Mouse (Mus musculus) adrenal gland, postnatal 36 days (tissue): ENCODE measurements at regions not wholly inside any gene's neighbourhood (a gene's known extent, or its start where the extent isn't known, plus 50 kb on each side); places are given as distances from the start of the nearest gene placed in this dataset.
A peak's percentile ranks its signal among the peaks of the same experiment; 100 is the strongest.

ENCODE experiments used
- DNase-seq, 2 experiments: peaks; one replicate each; pipeline ENCODE4 v3.0.0; 2021; ENCODE audit warnings: mixed read lengths in 1 of 2

DNA sequence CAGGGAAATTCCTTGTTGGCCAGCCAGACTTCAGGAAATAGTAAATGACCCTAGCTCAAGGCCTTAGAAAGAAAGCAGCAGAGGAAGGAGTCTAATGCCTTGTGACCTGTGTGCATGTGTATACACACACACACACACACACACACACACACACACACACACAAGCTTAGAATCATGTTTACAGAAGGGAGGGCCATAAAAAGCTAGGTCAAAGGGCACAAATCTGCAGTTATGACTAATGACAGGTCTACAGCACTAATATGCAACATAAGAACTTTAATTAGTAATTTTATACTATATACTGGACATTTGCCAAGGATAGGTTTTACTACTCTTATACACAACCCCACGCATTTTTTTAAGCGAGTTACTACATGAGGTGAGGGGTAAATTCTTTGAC is 149.4 kb downstream of the Nr2f2 start:
- no peak for DNase-seq

DNA sequence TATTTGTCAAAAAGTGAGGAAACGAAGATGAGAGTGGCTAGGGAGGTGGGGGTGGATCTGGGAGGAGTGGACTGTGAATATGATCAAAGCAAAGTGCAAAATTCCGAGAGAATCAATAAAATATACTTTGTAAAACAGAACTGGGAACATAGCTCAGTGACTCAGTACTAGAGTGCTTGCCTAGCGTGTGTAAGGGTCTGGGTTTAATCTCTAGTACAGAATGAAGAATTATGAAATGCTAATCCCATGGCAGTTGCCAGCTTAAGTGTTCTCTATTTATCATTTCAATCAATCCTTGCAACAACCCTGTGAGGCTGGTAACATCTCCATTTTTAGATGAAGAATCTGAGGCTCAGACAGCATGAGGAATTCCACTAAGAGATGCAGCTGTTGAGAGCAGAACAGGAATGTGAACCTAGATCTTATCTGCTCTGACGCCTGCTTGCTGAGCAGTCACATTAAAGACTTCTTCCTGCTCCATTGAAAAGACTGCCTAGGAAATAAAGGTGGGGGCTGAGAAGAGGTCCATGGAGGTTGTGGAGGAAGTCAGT is 152.5 kb downstream of the Nr2f2 start:
- no peak for DNase-seq

DNA sequence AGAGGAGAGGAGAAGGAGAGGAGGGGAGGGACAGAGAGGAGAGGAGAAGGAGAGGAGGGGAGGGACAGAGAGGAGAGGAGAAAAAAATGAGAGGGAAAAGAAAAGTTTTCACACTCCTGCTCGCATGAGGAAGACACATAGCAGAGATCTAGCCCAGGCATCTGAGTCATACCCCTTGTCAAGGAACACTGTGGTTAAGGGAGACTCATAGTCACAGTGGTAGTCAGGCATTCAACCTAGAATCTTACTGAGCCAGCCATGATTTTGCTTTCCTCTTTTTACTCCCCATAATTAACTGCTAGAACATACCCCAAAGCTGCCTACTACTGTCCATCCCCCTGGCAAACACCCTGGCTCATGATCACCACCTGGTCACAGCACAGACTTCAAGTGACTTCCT is 160.6 kb downstream of the Nr2f2 start:
- DNase-seq, result no peak

DNA sequence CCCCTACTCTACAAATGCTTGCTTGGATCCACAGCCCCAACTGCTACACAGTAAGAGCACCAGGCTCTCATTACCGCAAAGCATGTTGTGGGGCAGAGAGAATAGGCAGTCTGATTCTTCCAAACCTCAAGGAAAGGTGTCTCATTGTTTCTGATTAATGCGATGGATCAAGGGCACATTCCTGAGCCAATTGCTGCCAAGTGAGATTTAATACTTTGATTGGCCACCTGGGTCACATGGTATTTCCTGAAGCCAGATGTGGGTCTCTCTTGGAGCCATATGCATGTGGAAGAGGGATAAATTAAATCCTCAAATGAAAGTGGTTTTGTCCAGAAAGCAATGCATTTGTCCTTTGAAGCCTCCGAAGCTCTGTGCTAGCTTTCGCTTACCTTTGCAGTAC is 166.3 kb downstream of the Nr2f2 start:
- DNase-seq, result peak in 1 of 2 experiments; percentile 2

GRCm38 (mm10) chr7:70178956-70179355 is 187.6 kb downstream of the Nr2f2 start:
- no peak for DNase-seq

- DNase-seq, result no peak
Observed at GRCm38 (mm10) chr7:70178006-70178405, 188.5 kb downstream of the Nr2f2 start.

DNA sequence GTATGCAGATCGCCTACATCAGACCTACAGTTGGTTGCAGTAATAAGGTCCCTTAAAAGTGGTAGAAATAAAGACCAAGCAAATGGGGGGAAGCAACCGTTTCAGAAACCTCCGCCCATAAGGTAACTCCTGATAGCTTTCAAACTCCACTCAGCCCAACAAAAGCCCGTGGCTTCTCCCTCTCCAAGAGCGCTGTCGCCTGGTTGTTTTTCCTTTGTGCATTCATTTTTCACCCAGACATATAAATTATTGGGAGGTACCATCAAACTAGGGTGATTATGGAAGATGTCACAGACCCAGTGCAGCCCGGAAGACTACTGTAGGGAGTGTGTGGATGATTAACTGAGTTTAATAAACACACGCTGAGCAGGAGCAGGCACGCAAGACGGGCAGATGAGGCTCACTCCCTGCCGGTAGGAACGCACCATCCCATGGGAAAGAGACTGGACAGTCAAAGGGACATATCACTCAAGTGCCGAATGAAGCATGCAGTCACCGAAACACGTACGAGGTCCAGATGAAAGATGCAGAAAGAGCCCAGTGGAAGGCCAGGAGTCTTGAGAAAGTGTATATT is 189.8 kb downstream of the Nr2f2 start:
- DNase-seq, result no peak

DNA sequence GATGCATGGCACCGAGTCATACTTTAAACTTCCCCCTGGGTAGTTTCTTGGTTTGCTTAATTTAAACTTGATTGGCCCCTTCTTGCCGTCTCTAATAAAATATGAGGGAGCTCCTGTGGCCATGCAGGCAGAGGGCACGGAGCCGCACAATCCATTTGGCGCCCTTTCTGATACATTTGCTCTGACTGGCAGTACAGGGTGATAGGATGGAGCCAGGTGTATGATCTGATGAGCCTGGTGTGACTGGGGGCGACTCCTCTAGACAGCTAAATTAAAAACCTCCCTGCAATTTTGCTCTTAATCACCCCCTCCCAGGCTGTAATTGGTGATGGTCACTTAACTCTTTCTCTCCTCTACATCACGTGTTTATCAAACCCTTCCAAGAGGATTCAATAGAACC is 190.4 kb downstream of the Nr2f2 start:
- DNase-seq, result no peak

DNA sequence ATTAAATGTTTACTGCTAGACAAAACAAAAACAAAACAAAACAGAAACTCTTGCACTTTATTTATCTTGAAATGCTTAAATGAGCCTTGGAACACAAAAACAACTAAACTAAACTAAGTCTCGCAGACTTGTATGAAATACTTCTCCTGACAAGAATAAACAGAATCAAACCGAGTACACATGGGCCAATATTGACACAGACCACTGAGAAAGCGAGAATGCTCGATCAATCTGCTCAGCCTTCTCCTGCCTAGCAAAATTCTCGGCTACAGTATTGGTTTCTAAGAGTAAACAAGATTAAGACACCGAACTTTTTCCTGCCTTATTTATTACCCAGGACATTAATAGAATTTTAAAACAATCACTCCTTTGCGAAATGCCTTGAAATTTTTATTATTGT is 194.1 kb downstream of the Nr2f2 start:
- no peak for DNase-seq

DNA sequence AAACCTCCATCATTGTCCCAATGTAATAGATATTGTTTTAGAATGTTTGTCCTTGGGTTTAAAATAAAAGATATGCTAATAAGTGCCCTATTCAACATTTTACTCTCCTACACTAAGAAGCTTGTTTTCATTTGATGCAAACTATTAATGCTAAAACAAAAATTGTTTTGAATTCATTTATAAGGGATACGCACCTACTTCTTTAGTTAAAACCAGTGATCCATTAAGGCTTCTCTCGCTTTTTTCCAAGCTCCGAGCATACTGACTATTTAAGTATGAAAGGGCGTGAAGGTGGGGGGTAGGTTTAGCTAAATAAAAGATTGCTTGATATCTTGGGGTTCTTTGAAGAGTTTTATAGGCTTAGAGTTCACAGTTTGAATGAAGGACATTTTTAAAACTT is 195.1 kb downstream of the Nr2f2 start:
- DNase-seq, result no peak

GRCm38 (mm10) chr7:70168080-70168479 is 198.5 kb downstream of the Nr2f2 start:
- DNase-seq, result no peak

DNA sequence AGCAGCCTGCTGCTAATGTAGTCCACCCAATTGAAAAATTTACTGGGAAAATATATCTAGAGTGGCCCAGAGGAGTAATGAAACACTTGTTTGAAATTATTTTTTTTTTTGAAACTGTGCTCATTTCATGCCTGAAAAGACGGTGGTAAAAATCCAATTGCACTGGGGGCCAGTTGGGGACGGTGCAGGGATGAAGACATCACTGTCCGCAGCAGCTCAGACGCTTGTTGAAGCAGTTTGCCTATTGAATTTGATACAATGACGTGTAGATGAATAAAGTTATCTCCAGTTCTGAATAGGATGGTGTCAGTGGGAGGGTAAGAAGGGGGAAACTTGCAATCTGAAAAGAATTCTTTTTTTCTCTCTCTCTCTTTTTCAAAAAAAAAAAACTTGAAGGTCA is 200.5 kb downstream of the Nr2f2 start:
- no peak for DNase-seq

- no peak for DNase-seq
Observed at GRCm38 (mm10) chr7:70165501-70165900, 201.0 kb downstream of the Nr2f2 start.

DNA sequence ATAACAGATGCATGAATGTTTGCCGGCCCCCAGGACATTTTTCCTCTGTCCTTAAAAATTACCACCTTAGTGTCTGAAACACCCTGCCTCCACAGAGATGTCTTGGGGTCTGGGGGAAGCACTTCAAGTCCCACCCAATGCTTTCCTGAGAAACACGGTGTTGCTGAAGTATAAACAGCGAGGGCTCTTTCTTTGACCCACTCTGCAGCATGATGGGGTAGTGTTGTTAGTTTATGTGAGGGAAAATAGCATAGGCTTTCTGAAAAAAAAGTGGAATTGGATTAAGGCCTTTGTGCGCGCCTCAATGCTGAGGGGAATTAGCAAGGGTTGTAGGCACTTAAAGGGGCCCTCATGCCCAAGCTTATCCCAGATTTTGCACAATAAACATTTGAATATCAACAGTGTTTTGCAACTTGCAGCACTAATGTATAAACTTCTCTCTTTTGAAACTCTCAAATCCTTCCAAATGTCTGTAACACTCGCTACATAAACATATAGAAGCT is 201.8 kb downstream of the Nr2f2 start:
- DNase-seq, result no peak

- no peak for DNase-seq
Observed at GRCm38 (mm10) chr7:70158531-70158930, 208.0 kb downstream of the Nr2f2 start.

GRCm38 (mm10) chr7:70144726-70145271 is 221.7 kb downstream of the Nr2f2 start:
- no peak for DNase-seq

DNA sequence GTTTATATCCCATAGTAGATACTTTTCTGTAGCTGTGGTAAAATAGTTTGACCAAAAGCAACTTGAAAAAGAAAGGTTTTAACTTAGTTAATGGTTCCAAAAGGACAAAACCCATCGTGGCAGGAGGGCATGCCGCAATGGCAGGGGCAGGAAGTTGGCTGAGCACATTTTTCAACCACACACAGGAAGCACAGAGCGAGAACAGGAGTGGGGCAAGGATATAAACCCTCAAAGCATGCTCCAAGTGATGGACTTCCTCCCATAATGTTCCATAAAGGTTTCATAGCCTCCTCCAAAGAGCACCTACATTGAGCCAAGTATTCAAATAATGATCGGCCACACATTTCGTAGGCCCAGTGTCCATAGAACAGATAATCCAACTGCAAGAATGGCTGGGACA is 229.7 kb downstream of the Nr2f2 start:
- no peak for DNase-seq

DNA sequence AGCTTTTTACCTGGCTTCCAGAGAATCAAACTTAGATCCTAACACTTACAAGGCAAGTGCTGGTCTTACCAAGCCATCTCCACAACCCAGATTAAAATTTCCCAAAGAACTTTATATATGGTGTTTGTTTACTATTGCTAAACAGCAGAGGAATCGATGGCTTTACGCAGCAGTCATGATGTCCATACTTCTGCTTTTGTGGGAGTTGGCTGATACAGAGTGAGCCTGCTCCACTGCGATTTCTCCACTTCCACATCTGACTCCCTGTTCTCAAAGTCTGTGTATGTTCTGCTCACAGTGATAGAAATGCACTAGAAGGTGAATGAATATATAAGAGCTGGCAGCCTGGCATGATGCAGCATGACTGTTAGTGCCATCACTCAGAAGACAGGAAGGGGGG is 231.1 kb downstream of the Nr2f2 start:
- no peak for DNase-seq

GRCm38 (mm10) chr7:70129963-70130362 is 236.6 kb downstream of the Nr2f2 start:
- no peak for DNase-seq

DNA sequence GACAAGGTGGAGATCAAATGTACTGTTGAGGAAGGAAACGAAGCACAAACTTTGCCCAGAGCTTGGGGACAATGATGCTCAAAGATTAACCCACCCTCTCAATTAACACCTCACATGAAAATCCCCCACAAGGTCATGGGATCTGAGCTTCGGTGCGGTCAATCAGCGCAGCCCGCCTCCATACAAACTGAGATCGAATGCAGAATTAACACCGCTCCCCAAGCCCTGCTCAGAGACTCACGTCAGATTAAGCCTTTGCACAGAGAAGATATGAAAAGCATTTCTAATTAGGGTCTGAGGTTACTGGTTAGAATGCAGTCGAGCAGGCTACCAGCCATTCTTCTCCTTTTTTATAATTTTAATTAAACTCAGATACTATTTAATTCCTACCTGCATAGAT is 243.7 kb downstream of the Nr2f2 start:
- no peak for DNase-seq

- no peak for DNase-seq
Observed at GRCm38 (mm10) chr7:70119517-70119916, 247.0 kb downstream of the Nr2f2 start.

DNA sequence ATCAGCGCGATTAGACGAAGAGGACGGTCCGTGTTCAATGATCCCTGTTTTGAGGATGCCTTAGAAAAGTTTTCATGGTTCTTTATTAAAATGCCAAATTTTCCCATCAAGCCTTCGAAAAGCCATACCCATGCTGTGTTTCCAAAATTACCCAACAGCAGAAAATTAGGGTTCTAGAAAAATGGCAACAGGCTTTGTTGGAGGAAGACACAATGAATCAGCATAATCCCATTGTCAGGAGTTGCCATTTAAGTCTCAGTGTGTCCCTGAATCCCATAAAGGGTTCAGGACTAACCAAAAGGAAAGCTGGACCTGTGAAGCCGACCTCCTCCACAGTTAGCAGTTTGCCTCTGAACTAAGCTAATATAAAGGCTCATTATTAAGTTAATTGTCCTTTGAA is 247.6 kb downstream of the Nr2f2 start:
- no peak for DNase-seq

DNA sequence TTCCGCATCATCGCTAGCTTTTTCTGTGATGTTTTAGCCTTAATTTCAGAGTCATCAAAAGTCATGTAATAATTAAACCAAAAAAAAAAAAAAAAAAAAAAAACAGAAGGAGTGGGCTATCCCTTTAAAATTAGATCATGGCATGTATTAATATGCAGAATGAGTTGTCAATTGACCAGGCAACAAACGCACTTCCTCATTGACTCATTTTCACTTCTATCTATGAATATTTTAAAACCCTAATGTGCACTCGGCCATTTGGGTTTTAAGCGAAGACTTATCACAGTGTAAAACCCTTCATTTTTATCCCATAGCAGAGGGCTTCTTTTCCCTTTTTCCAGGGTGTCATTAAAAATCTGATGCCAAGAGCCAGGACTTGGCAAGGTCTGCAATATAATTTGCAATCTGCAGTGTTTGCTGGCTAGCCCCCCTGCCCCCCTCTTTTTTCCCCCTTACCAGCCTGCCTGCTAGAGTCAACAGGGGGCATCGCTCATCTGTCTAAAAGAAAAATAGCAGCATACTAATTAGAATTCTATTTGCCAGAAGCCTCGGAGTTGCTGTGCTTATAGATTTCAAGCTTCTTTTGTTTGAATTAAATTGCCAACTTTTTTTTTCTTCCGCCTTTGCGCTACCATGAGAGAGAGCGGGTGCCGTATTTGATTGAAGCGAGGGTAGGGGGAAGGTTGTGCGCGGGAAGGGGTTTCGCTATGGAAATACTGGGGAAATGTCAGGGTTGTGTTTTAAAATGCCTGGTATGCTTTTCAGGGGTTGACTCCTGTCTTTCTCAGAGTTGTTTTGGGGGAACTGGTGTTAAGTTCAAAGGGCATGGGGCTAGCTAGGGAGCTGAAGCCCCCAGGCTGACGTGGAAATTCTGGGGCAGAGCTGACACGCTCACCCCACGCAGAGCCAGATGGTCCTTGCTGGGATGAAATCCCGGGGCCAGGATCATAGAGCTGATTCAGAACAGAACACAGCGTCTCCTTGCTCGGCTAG is 248.3 kb downstream of the Nr2f2 start:
- DNase-seq, result peak in 1 of 2 experiments; percentile 8
